Comparison of ENCODE assay signal across 26 mouse cellular contexts in the genomic region with DNA sequence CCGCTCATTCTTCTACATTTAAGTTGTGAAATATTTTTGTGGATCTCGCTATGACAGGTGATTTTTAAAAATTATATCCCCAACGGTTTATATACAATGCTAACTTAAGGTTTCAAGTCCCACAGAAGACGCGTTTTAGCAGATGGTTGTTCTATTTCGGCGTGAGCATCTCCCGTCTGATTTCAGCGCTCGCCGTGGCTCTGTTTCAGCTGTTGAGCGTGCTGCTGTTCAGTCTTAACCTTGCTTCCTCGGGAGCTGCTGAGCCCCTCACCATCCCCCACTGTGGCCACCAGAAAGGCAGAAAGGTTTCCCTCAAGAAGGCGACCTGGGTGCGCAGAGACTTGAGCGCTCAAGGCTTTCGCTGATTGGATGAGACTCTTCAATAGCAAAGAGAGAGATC.
"Had no signal": no experiment of that assay in that cellular context is flagged by ENCODE, and none has a peak within 500 bp of the region (broad histone marks: within the 10 kb centered on the region; RNA-seq: fewer than 3 reads in every experiment).

No protein-coding gene starts in this region.

- H3K4me3 ChIP-seq: gastrocnemius, adult 2 months; heart, embryonic 10.5 days; heart, embryonic 12.5 days; hindbrain, embryonic 10.5 days; hindbrain, embryonic 12.5 days; intestine, embryonic 15.5 days; layer of hippocampus, adult 2 months; left cerebral cortex, adult 2 months; limb, embryonic 10.5 days; limb, embryonic 12.5 days had no signal

- H3K27ac ChIP-seq: gastrocnemius, adult 2 months; heart, embryonic 10.5 days; hindbrain, embryonic 10.5 days; hindbrain, embryonic 12.5 days; hindbrain, embryonic 14.5 days; intestine, embryonic 15.5 days; layer of hippocampus, adult 2 months; left cerebral cortex, adult 2 months had no signal

- H3K27me3 ChIP-seq: heart, embryonic 12.5 days; hindbrain, embryonic 12.5 days; intestine, embryonic 15.5 days; limb, embryonic 12.5 days had no signal

- ATAC-seq: hindbrain, embryonic 16.5 days; inflammation-experienced regulatory T-cells, adult 6 months; intestine, embryonic 15.5 days; intestine, postnatal 0 days had no signal

- DNase-seq: gastrocnemius, adult 2 months; gastrocnemius, postnatal 10 days; gastrocnemius, postnatal 25 days; heart, adult 18-20 months; heart, postnatal 10 days; heart, postnatal 4 days; kidney, adult 18-20 months; kidney, adult 8-10 months; kidney, postnatal 10 days; kidney, postnatal 25 days; kidney, postnatal 4 days; liver had no signal

- H3K9ac ChIP-seq: heart, embryonic 12.5 days; hindbrain, embryonic 12.5 days; hindbrain, embryonic 14.5 days; intestine, embryonic 15.5 days; limb, embryonic 12.5 days had no signal

- H3K9me3 ChIP-seq: heart, embryonic 10.5 days; heart, embryonic 12.5 days; hindbrain, embryonic 10.5 days; hindbrain, embryonic 12.5 days; intestine, embryonic 15.5 days; limb, embryonic 10.5 days; limb, embryonic 12.5 days had no signal

- H3K4me1 ChIP-seq: heart, embryonic 10.5 days; heart, embryonic 12.5 days; hindbrain, embryonic 12.5 days; intestine, embryonic 15.5 days had no signal

- H3K36me3 ChIP-seq: heart, embryonic 10.5 days; heart, embryonic 12.5 days; hindbrain, embryonic 10.5 days; hindbrain, embryonic 12.5 days; intestine, embryonic 15.5 days; limb, embryonic 10.5 days; limb, embryonic 12.5 days had no signal

- H3K4me2 ChIP-seq: heart, embryonic 12.5 days; hindbrain, embryonic 12.5 days; hindbrain, embryonic 14.5 days; intestine, embryonic 15.5 days; limb, embryonic 12.5 days; liver, embryonic 11.5 days had no signal
